Mouse (Mus musculus) liver, adult 2 months (tissue): ENCODE measurements around the gene Kynu. TPM values are rescaled to one million over a fixed set of nuclear protein-coding genes. Genes with fewer than 3 reads are reported as not detected.

Source experiments
- DNase-seq: peaks from one replicate; pipeline ENCODE4 v3.0.0-alpha.2; 2011; ENCODE audit warnings: low read depth, low spot score; ENCODE audit errors: extremely low read depth
- H3K27ac ChIP-seq: fragments of 200-500 bp; replicated peaks from 2 replicates; pipeline ENCODE4 v1.5.1; 2012; ENCODE audit warnings: low read depth, mild to moderate bottlenecking, control low read depth, inconsistent platforms, low read length; ENCODE audit not compliant: insufficient read depth
- H3K27me3 ChIP-seq: fragments of 200-500 bp; 2 replicates; pipeline ENCODE4 v1.6.1; 2012; ENCODE audit warnings: mild to moderate bottlenecking, moderate library complexity, low read length, inconsistent platforms; ENCODE audit not compliant: control insufficient read depth, insufficient read depth
- H3K36me3 ChIP-seq: fragments of 200-500 bp; 2 replicates; pipeline ENCODE4 v1.6.1; 2012; ENCODE audit warnings: low read length, inconsistent platforms; ENCODE audit not compliant: control insufficient read depth, insufficient read depth
- H3K4me1 ChIP-seq: fragments of 200-500 bp; 2 replicates; pipeline ENCODE4 v1.6.1; 2011; ENCODE audit warnings: low read length; ENCODE audit not compliant: control insufficient read depth, insufficient read depth
- H3K4me3 ChIP-seq: fragments of 200-500 bp; 2 replicates; pipeline ENCODE4 v1.5.1; 2011; ENCODE audit warnings: low read depth, mild to moderate bottlenecking, control low read depth, low read length, moderate library complexity; ENCODE audit not compliant: insufficient read depth
- H3K79me2 ChIP-seq: fragments of 200-500 bp; 2 replicates; pipeline ENCODE4 v1.6.1; 2012; ENCODE audit warnings: inconsistent platforms, mild to moderate bottlenecking, low read length, moderate library complexity; ENCODE audit not compliant: control insufficient read depth, insufficient read depth
- H3K9ac ChIP-seq: fragments of 200-500 bp; 2 replicates; pipeline ENCODE4 v1.6.1; 2012; ENCODE audit warnings: low read depth, mild to moderate bottlenecking, control low read depth, inconsistent platforms, low read length
- CTCF ChIP-seq: fragments of 200-500 bp; IDR thresholded peaks from 2 replicates; pipeline ENCODE4 v1.5.1; 2011; ENCODE audit warnings: low read depth, low read length, control low read depth
- POLR2A ChIP-seq: fragments of 200-500 bp; IDR thresholded peaks from 2 replicates; pipeline ENCODE4 v1.6.1; 2011; ENCODE audit warnings: low read length, control low read depth; ENCODE audit not compliant: insufficient read depth; ENCODE audit errors: extremely low read depth
- WGBS: fragments of 180-500 bp; shearing (Covaris S2); methylation state at CpG from one replicate; pipeline ENCODE4 v1.1.7; 2018; 5-methylcytosine and 5-hydroxymethylcytosine counted together
- polyA plus RNA-seq: library from polyadenylated mRNA; depleted of rRNA; stranded (reverse); fragments of >200 nt; gene quantifications from 2 replicates; pipeline ENCODE4 v1.2.3, GENCODE M21; 2012
- total RNA-seq: library from RNA; depleted of rRNA; stranded (reverse); fragments of >200 nt; gene quantifications from 2 replicates; pipeline ENCODE4 v1.2.3, GENCODE M21; 2014

The Kynu gene
- total and polyA plus RNA-seq, 2 experiments: 52.8 to 130 TPM

GRCm38 (mm10) chr2:43646962-43647361, 91.8 kb downstream of the Kynu start:
- Histone ChIP-seq H3K9ac (no peak overlapping the region), H3K27ac (no peak overlapping the region), H3K4me1 (no peaks in the 10 kb centered on the region), H3K36me3 (peaks cover 38% of the 10 kb centered on the region), H3K4me3 (no peak overlapping the region), H3K27me3 (no peaks in the 10 kb centered on the region), H3K79me2 (no peaks in the 10 kb centered on the region)
- no peak for TF ChIP-seq CTCF
- TF ChIP-seq POLR2A: no peak
- DNase-seq: no peak
- WGBS: 83% methylated on average over 2 of the region's 2 CpGs

GRCm38 (mm10) chr2:43669588-43669987, 114.5 kb downstream of the Kynu start:
- TF ChIP-seq CTCF (no peak), POLR2A (no peak)
- Histone ChIP-seq H3K27ac (no peak overlapping the region), H3K27me3 (no peaks in the 10 kb centered on the region), H3K9ac (no peak overlapping the region), H3K4me3 (no peak overlapping the region), H3K79me2 (no peaks in the 10 kb centered on the region; the same call in 1 of the 2 replicates), H3K4me1 (no peaks in the 10 kb centered on the region), H3K36me3 (peaks cover 55% of the 10 kb centered on the region)
- DNase-seq: no peak

- H3K27ac ChIP-seq: no peak overlapping the region
- H3K4me3 ChIP-seq: no peak overlapping the region
- no peaks in the 10 kb centered on the region for H3K79me2 ChIP-seq
- WGBS: 7% methylated on average over 6 of the region's 6 CpGs
- TF ChIP-seq CTCF (peak; percentile 67), POLR2A (no peak)
- DNase-seq: peak; percentile 69
- H3K27me3 ChIP-seq: no peaks in the 10 kb centered on the region
- peaks cover 62% of the 10 kb centered on the region for H3K36me3 ChIP-seq
- no peaks in the 10 kb centered on the region for H3K4me1 ChIP-seq
- no peak overlapping the region for H3K9ac ChIP-seq
These were observed 118.5 kb downstream of the Kynu start for GRCm38 (mm10) chr2:43673619-43674018.

GRCm38 (mm10) chr2:43674098-43674497, 119.0 kb downstream of the Kynu start:
- Histone ChIP-seq H3K4me1 (no peaks in the 10 kb centered on the region), H3K27me3 (no peaks in the 10 kb centered on the region), H3K36me3 (peaks cover 65% of the 10 kb centered on the region), H3K9ac (no peak overlapping the region), H3K27ac (no peak overlapping the region), H3K79me2 (no peaks in the 10 kb centered on the region), H3K4me3 (no peak overlapping the region)
- no peak for DNase-seq
- TF ChIP-seq POLR2A: no peak
- TF ChIP-seq CTCF: no peak
- 76% methylated on average over 3 of the region's 3 CpGs for WGBS

GRCm38 (mm10) chr2:43675277-43675676, 120.1 kb downstream of the Kynu start:
- WGBS: 82% methylated on average over 4 of the region's 4 CpGs
- Histone ChIP-seq H3K79me2 (no peaks in the 10 kb centered on the region), H3K4me3 (no peak overlapping the region), H3K9ac (no peak overlapping the region), H3K36me3 (peaks cover 66% of the 10 kb centered on the region), H3K4me1 (no peaks in the 10 kb centered on the region), H3K27me3 (no peaks in the 10 kb centered on the region), H3K27ac (no peak overlapping the region)
- TF ChIP-seq POLR2A (no peak), CTCF (no peak)
- DNase-seq: no peak

GRCm38 (mm10) chr2:43690402-43690801, 135.3 kb downstream of the Kynu start:
- Histone ChIP-seq H3K9ac (no peak overlapping the region), H3K27ac (no peak overlapping the region), H3K79me2 (no peaks in the 10 kb centered on the region), H3K4me1 (peaks cover 5% of the 10 kb centered on the region; the same call in 1 of the 2 replicates), H3K27me3 (no peaks in the 10 kb centered on the region), H3K36me3 (peaks cover 34% of the 10 kb centered on the region), H3K4me3 (no peak overlapping the region)
- TF ChIP-seq CTCF: no peak
- TF ChIP-seq POLR2A: no peak
- no peak for DNase-seq
- 83% methylated on average over 2 of the region's 2 CpGs for WGBS
